Mouse (Mus musculus) heart, embryonic 11.5 days (tissue): ENCODE data around the gene Meiob. TPM values are rescaled to one million over a fixed set of nuclear protein-coding genes. Genes with fewer than 3 reads are reported as not detected.

Experiments used
- ATAC-seq: fragments of 200-750 bp; cut with Nextera tagmentation; replicated peaks from 2 replicates; pipeline ENCODE4 v1.8.0; 2017; ENCODE audit warnings: moderate library complexity; ENCODE audit not compliant: insufficient number of reproducible peaks, low FRiP score, low TSS enrichment
- H3K27ac ChIP-seq: fragments of 300-500 bp; sonication (generic); 2 replicates; pipeline ENCODE4 v1.5.1; 2014; ENCODE audit warnings: mild to moderate bottlenecking, low read depth, low read length
- H3K27me3 ChIP-seq: fragments of 300-500 bp; sonication (generic); 2 replicates; pipeline ENCODE4 v1.6.1; 2014; ENCODE audit warnings: mild to moderate bottlenecking, low read length, mixed read lengths; ENCODE audit not compliant: control insufficient read depth, insufficient read depth
- H3K36me3 ChIP-seq: fragments of 300-500 bp; sonication (generic); 2 replicates; pipeline ENCODE4 v1.6.1; 2014; ENCODE audit warnings: mild to moderate bottlenecking, low read length, moderate library complexity, mixed read lengths; ENCODE audit not compliant: control insufficient read depth, insufficient read depth
- H3K4me1 ChIP-seq: fragments of 300-500 bp; sonication (generic); 2 replicates; pipeline ENCODE4 v1.6.1; 2014; ENCODE audit warnings: low read length; ENCODE audit not compliant: control insufficient read depth, insufficient read depth
- H3K4me2 ChIP-seq: fragments of 300-500 bp; sonication (generic); 2 replicates; pipeline ENCODE4 v1.6.1; 2014; ENCODE audit warnings: mild to moderate bottlenecking, moderate library complexity
- H3K4me3 ChIP-seq: fragments of 300-500 bp; sonication (generic); 2 replicates; pipeline ENCODE4 v1.5.1; 2014; ENCODE audit warnings: low read depth, low read length
- H3K9ac ChIP-seq: fragments of 300-500 bp; sonication (generic); 2 replicates; pipeline ENCODE4 v1.6.1; 2014; ENCODE audit warnings: mild to moderate bottlenecking, low read depth, low read length, moderate library complexity
- H3K9me3 ChIP-seq: fragments of 300-500 bp; sonication (generic); replicated peaks from 2 replicates; pipeline ENCODE4 v1.6.1; 2016; ENCODE audit warnings: low read length; ENCODE audit not compliant: control insufficient read depth
- WGBS: fragments of 180-500 bp; shearing (Covaris S2); extraction: QIAGEN DNeasy Blood & Tissue Kit; methylation state at CpG from one replicate; pipeline ENCODE4 v1.1.7; 2014; ENCODE audit not compliant: insufficient replicate concordance; 5-methylcytosine and 5-hydroxymethylcytosine counted together
- polyA plus RNA-seq: library from polyadenylated mRNA; unstranded; fragments of >200 nt; fragmentation: Nextera tagmentation; extraction: Ambion mirVana; gene quantifications from 2 replicates; pipeline ENCODE4 v1.2.1, GENCODE M21; 2014

Meiob gene
- polyA plus RNA-seq, 1 experiment from 2014 or later, result not detected

GRCm38 (mm10) chr17:24855838-24856464, 51.9 kb downstream of the Meiob start:
- ATAC-seq, result no peak
- Histone ChIP-seq H3K4me1 (peaks cover 6% of the 10 kb centered on the region; the same call in 1 of the 2 replicates), H3K36me3 (0 out of 2 replicates have a peak, but pooled peaks cover 3% of the 10 kb centered on the region), H3K9me3 (no peaks in the 10 kb centered on the region), H3K27me3 (peaks cover 7% of the 10 kb centered on the region; the same call in 1 of the 2 replicates), H3K27ac (no peak overlapping the region), H3K9ac (0 out of 2 replicates have a peak overlapping the region, but pooled peaks have one; percentile 39), H3K4me3 (no peak overlapping the region), H3K4me2 (no peak overlapping the region)
- WGBS, result 67% methylated on average over 3 of the region's 3 CpGs

- Histone ChIP-seq H3K36me3 (0 out of 2 replicates have a peak, but pooled peaks cover 3% of the 10 kb centered on the region), H3K4me3 (no peak overlapping the region), H3K4me2 (no peak overlapping the region), H3K4me1 (no peaks in the 10 kb centered on the region), H3K27ac (no peak overlapping the region), H3K27me3 (0 out of 2 replicates have a peak, but pooled peaks cover 3% of the 10 kb centered on the region), H3K9me3 (no peaks in the 10 kb centered on the region), H3K9ac (no peak overlapping the region)
- ATAC-seq, result no peak
- 81% methylated on average over 13 of the region's 13 CpGs for WGBS
Measured at GRCm38 (mm10) chr17:24856589-24856988, 52.5 kb downstream of the Meiob start.

GRCm38 (mm10) chr17:24857831-24858470, 53.9 kb downstream of the Meiob start:
- Histone ChIP-seq H3K9ac (no peak overlapping the region), H3K4me3 (no peak overlapping the region), H3K27me3 (no peaks in the 10 kb centered on the region), H3K4me1 (no peaks in the 10 kb centered on the region), H3K27ac (no peak overlapping the region), H3K9me3 (no peaks in the 10 kb centered on the region), H3K4me2 (no peak overlapping the region), H3K36me3 (0 out of 2 replicates have a peak, but pooled peaks cover 3% of the 10 kb centered on the region)
- no peak for ATAC-seq
- 80% methylated on average over 8 of the region's 8 CpGs for WGBS

GRCm38 (mm10) chr17:24858967-24859366, 54.9 kb downstream of the Meiob start:
- 86% methylated on average over 6 of the region's 6 CpGs for WGBS
- H3K27me3 ChIP-seq, result no peaks in the 10 kb centered on the region
- H3K4me2 ChIP-seq, result no peak overlapping the region
- no peak overlapping the region for H3K4me3 ChIP-seq
- no peaks in the 10 kb centered on the region for H3K9me3 ChIP-seq
- H3K36me3 ChIP-seq, result no peaks in the 10 kb centered on the region
- H3K27ac ChIP-seq, result no peak overlapping the region
- ATAC-seq, result no peak
- H3K4me1 ChIP-seq, result no peaks in the 10 kb centered on the region
- H3K9ac ChIP-seq, result no peak overlapping the region

- Histone ChIP-seq H3K4me2 (no peak overlapping the region), H3K4me1 (no peaks in the 10 kb centered on the region), H3K36me3 (no peaks in the 10 kb centered on the region), H3K9ac (no peak overlapping the region), H3K27me3 (no peaks in the 10 kb centered on the region), H3K27ac (no peak overlapping the region), H3K9me3 (no peaks in the 10 kb centered on the region), H3K4me3 (no peak overlapping the region)
- 85% methylated on average over 8 of the region's 8 CpGs for WGBS
- no peak for ATAC-seq
Measured at GRCm38 (mm10) chr17:24860076-24860475, 56.0 kb downstream of the Meiob start.

GRCm38 (mm10) chr17:24861785-24862184, 57.7 kb downstream of the Meiob start:
- 86% methylated on average over 3 of the region's 3 CpGs for WGBS
- no peak for ATAC-seq
- H3K36me3 ChIP-seq, result no peaks in the 10 kb centered on the region

GRCm38 (mm10) chr17:24865776-24866175, 61.7 kb downstream of the Meiob start, which contains the start of gene Igfals:
Gene Igfals (plus strand): TSS chr17:24865997.
- H3K36me3 ChIP-seq, result no peaks in the 10 kb centered on the region
- 89% methylated on average over 8 of the region's 8 CpGs for WGBS
- no peaks in the 10 kb centered on the region for H3K27me3 ChIP-seq
- H3K4me1 ChIP-seq, result no peaks in the 10 kb centered on the region
- no peak within 1 kb of the TSS for H3K9ac ChIP-seq
- H3K27ac ChIP-seq, result no peak within 1 kb of the TSS
- no peak within 1 kb of the TSS for H3K4me2 ChIP-seq
- ATAC-seq, result no peak
- no peaks in the 10 kb centered on the region for H3K9me3 ChIP-seq
- no peak within 1 kb of the TSS for H3K4me3 ChIP-seq

More at GRCm38 (mm10) chr17:24861785-24862184, 57.7 kb downstream of the Meiob start:
- H3K4me1 ChIP-seq, result no peaks in the 10 kb centered on the region
- H3K4me3 ChIP-seq, result no peak overlapping the region
- H3K4me2 ChIP-seq, result no peak overlapping the region
- no peaks in the 10 kb centered on the region for H3K27me3 ChIP-seq
- H3K27ac ChIP-seq, result no peak overlapping the region
- no peaks in the 10 kb centered on the region for H3K9me3 ChIP-seq
- H3K9ac ChIP-seq, result no peak overlapping the region

GRCm38 (mm10) chr17:24867914-24868313, 63.8 kb downstream of the Meiob start:
- no peak for ATAC-seq
- H3K9ac ChIP-seq, result no peak overlapping the region
- WGBS, result 87% methylated on average over 10 of the region's 10 CpGs
- no peak overlapping the region for H3K4me2 ChIP-seq
- no peaks in the 10 kb centered on the region for H3K36me3 ChIP-seq
- H3K9me3 ChIP-seq, result no peaks in the 10 kb centered on the region
- no peaks in the 10 kb centered on the region for H3K4me1 ChIP-seq
- no peaks in the 10 kb centered on the region for H3K27me3 ChIP-seq
- H3K4me3 ChIP-seq, result no peak overlapping the region
- H3K27ac ChIP-seq, result no peak overlapping the region
